Mouse (Mus musculus) stomach, postnatal 0 days (tissue): Measurements from ENCODE around the gene Tfap2b.

Experiments used
- CTCF ChIP-seq: IDR thresholded peaks from 2 replicates; pipeline ENCODE4 v1.5.1; 2016; ENCODE audit warnings: antibody characterized with exemption, low read depth, mild to moderate bottlenecking, moderate library complexity
- EP300 ChIP-seq: optimal IDR thresholded peaks from 2 replicates; pipeline ENCODE3; 2016; ENCODE audit warnings: antibody characterized with exemption

DNA sequence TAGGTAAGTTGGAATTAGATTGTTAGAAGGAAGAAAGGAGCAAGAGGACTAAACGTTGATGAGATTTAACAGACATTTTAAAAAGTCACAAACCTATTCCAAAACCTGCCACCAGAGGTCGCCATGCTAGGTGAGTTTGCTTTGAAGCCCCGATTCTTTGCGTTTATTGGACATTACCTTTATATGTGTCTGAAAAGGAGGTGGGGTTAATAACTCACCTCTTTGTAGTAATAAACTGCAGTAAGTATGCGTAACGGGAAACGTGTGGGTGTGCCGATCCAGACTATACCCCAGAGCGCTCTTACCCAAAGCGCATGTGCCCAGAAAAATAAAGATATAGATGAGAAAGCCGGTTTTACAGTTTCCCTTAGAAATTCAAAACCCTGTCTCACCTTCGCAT, 3.1 kb upstream of the Tfap2b start:
- TF ChIP-seq CTCF (peak; percentile 83), EP300 (no peak)
